Mouse (Mus musculus) lung, postnatal 0 days (tissue): ENCODE measurements at regions not wholly inside any gene's neighbourhood (a gene's known extent, or its start where the extent isn't known, plus 50 kb on each side); places are given as distances from the start of the nearest gene placed in this dataset.

Experiments used
- ATAC-seq: fragments of 200-750 bp; cut with Nextera tagmentation; 2 replicates; pipeline ENCODE4 v1.8.0; 2017; ENCODE audit warnings: moderate library complexity
- DNase-seq: peaks from one replicate; pipeline ENCODE4 v3.0.0-alpha.2; 2016; ENCODE audit warnings: low spot score
- H3K27ac ChIP-seq: fragments of 300-500 bp; sonication (generic); 2 replicates; pipeline ENCODE4 v1.5.1; 2014; ENCODE audit warnings: antibody characterized with exemption, mild to moderate bottlenecking, low read length, mixed read lengths
- H3K27me3 ChIP-seq: fragments of 300-500 bp; sonication (generic); replicated peaks from 2 replicates; pipeline ENCODE4 v1.6.1; 2014; ENCODE audit warnings: low read length, mixed read lengths; ENCODE audit not compliant: insufficient read depth
- H3K36me3 ChIP-seq: fragments of 300-500 bp; sonication (generic); 2 replicates; pipeline ENCODE4 v1.6.1; 2014; ENCODE audit warnings: low read length, mixed read lengths; ENCODE audit not compliant: insufficient read depth
- H3K4me1 ChIP-seq: fragments of 300-500 bp; sonication (generic); 2 replicates; pipeline ENCODE4 v1.6.1; 2014; ENCODE audit warnings: antibody characterized with exemption, low read depth, low read length, mixed read lengths; ENCODE audit not compliant: insufficient read depth
- H3K4me2 ChIP-seq: fragments of 300-500 bp; sonication (generic); replicated peaks from 2 replicates; pipeline ENCODE4 v1.6.1; 2014; ENCODE audit warnings: low read depth, mild to moderate bottlenecking, low read length, moderate library complexity, mixed read lengths
- H3K4me3 ChIP-seq: fragments of 300-500 bp; sonication (generic); 2 replicates; pipeline ENCODE4 v1.5.1; 2014; ENCODE audit warnings: low read depth, low read length
- H3K9ac ChIP-seq: fragments of 300-500 bp; sonication (generic); replicated peaks from 2 replicates; pipeline ENCODE4 v1.6.1; 2014; ENCODE audit warnings: low read depth, mild to moderate bottlenecking
- H3K9me3 ChIP-seq: fragments of 300-500 bp; sonication (generic); 2 replicates; pipeline ENCODE4 v1.6.1; 2016; ENCODE audit warnings: low read length, mixed read lengths
- CTCF ChIP-seq: IDR thresholded peaks from 2 replicates; pipeline ENCODE4 v1.5.1; 2016; ENCODE audit warnings: antibody characterized with exemption, mild to moderate bottlenecking
- EP300 ChIP-seq: IDR thresholded peaks from 2 replicates; pipeline ENCODE4 v1.6.1; 2016; ENCODE audit warnings: antibody characterized with exemption, mild to moderate bottlenecking, control low read depth
- WGBS: fragments of 180-500 bp; shearing (Covaris S2); extraction: QIAGEN DNeasy Blood & Tissue Kit; methylation state at CpG from one replicate; pipeline ENCODE4 v1.1.7; 2014; 5-methylcytosine and 5-hydroxymethylcytosine counted together

- Histone ChIP-seq H3K4me2 (peak overlapping the region; percentile 28; the same call in 1 of the 2 replicates), H3K4me1 (no peaks in the 10 kb centered on the region)
These were observed 65.4 kb upstream of the Tes start for GRCm38 (mm10) chr6:16999451-17000139.

GRCm38 (mm10) chr6:16995495-16995936 lies 69.4 kb upstream of the Tes start:
- no peaks in the 10 kb centered on the region for H3K36me3 ChIP-seq
- WGBS = 39% methylated on average over 10 of the region's 10 CpGs
- DNase-seq (no peak), ATAC-seq (no peak)
- H3K27ac ChIP-seq = no peak overlapping the region
- no peak overlapping the region for H3K9ac ChIP-seq
- TF ChIP-seq EP300 (no peak), CTCF (no peak)
- H3K9me3 ChIP-seq = no peaks in the 10 kb centered on the region
- H3K4me2 ChIP-seq = no peak overlapping the region
- H3K4me3 ChIP-seq = no peak overlapping the region
- H3K27me3 ChIP-seq = no peaks in the 10 kb centered on the region
- H3K4me1 ChIP-seq = no peaks in the 10 kb centered on the region

More at GRCm38 (mm10) chr6:16999451-17000139, 65.4 kb upstream of the Tes start:
- ATAC-seq (no peak), DNase-seq (peak; percentile 37)
- Histone ChIP-seq H3K9me3 (no peaks in the 10 kb centered on the region), H3K4me3 (no peak overlapping the region), H3K27ac (no peak overlapping the region), H3K27me3 (no peaks in the 10 kb centered on the region), H3K9ac (no peak overlapping the region), H3K36me3 (no peaks in the 10 kb centered on the region)
- WGBS = 65% methylated on average over 21 of the region's 21 CpGs
- TF ChIP-seq CTCF (peak; percentile 31), EP300 (no peak)

GRCm38 (mm10) chr6:16994711-16995110 lies 70.2 kb upstream of the Tes start:
- DNase-seq = peak; percentile 74
- WGBS = 7% methylated on average over 8 of the region's 8 CpGs
- no peak for TF ChIP-seq EP300
- peak; percentile 69 for TF ChIP-seq CTCF

GRCm38 (mm10) chr6:16991996-16992591 lies 72.9 kb upstream of the Tes start:
- DNase-seq (no peak), ATAC-seq (no peak)
- no peak overlapping the region for H3K9ac ChIP-seq
- TF ChIP-seq CTCF = no peak
- no peak for TF ChIP-seq EP300
- 77% methylated on average over 15 of the region's 15 CpGs for WGBS
- H3K9me3 ChIP-seq = no peaks in the 10 kb centered on the region
- H3K4me1 ChIP-seq = no peaks in the 10 kb centered on the region
- no peak overlapping the region for H3K4me2 ChIP-seq
- H3K27ac ChIP-seq = no peak overlapping the region
- no peaks in the 10 kb centered on the region for H3K36me3 ChIP-seq
- H3K27me3 ChIP-seq = no peaks in the 10 kb centered on the region
- no peak overlapping the region for H3K4me3 ChIP-seq

More at GRCm38 (mm10) chr6:16994711-16995110, 70.2 kb upstream of the Tes start:
- Histone ChIP-seq H3K9me3 (no peaks in the 10 kb centered on the region), H3K4me2 (no peak overlapping the region), H3K27me3 (no peaks in the 10 kb centered on the region), H3K36me3 (no peaks in the 10 kb centered on the region), H3K4me1 (no peaks in the 10 kb centered on the region), H3K9ac (no peak overlapping the region), H3K4me3 (no peak overlapping the region), H3K27ac (no peak overlapping the region)
- no peak for ATAC-seq

GRCm38 (mm10) chr6:16978206-16978505 lies 79.9 kb upstream of the Tfec start:
- DNase-seq (peak; percentile 59), ATAC-seq (no peak)
- peak; percentile 77 for TF ChIP-seq CTCF
- TF ChIP-seq EP300 = no peak
- no peak overlapping the region for H3K4me2 ChIP-seq
- no peaks in the 10 kb centered on the region for H3K27me3 ChIP-seq
- H3K4me1 ChIP-seq = no peaks in the 10 kb centered on the region
- no peak overlapping the region for H3K27ac ChIP-seq
- 18% methylated on average over 3 of the region's 3 CpGs for WGBS
- no peaks in the 10 kb centered on the region for H3K9me3 ChIP-seq
- no peak overlapping the region for H3K9ac ChIP-seq
- H3K36me3 ChIP-seq = no peaks in the 10 kb centered on the region
- no peak overlapping the region for H3K4me3 ChIP-seq

- no peaks in the 10 kb centered on the region for H3K36me3 ChIP-seq
- H3K27me3 ChIP-seq = no peaks in the 10 kb centered on the region
- no peaks in the 10 kb centered on the region for H3K9me3 ChIP-seq
- H3K4me2 ChIP-seq = no peak overlapping the region
- H3K9ac ChIP-seq = no peak overlapping the region
- 59% methylated on average over 14 of the region's 14 CpGs for WGBS
- no peak overlapping the region for H3K27ac ChIP-seq
- no peaks in the 10 kb centered on the region for H3K4me1 ChIP-seq
- TF ChIP-seq EP300 (no peak), CTCF (no peak)
- H3K4me3 ChIP-seq = no peak overlapping the region
- ATAC-seq (no peak), DNase-seq (no peak)
These were observed 79.4 kb upstream of the Tfec start for GRCm38 (mm10) chr6:16977392-16978205.
